15 mouse cellular contexts compared by ENCODE assay signal in the genomic region with DNA sequence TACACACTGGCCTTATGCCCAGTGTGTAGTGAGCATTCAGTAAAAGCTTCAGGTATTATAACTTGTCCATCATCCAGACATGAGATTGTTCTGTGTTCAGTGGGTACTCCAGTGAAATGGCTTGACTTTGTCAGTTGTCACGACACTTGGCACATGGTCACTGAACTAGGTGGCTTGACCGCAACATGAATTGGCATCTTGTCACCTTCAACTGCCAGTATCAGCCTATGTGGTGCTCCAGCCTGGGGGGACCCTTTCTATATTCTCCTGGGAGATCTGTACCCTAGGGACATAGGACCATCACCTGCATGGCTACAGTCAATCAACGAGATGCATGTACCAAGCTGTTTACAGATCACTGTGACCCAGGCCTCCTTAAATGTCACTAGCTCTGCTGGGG.
"Had no signal": no experiment of that assay in that cellular context is flagged by ENCODE, and none has a peak within 500 bp of the region (broad histone marks: within the 10 kb centered on the region; RNA-seq: fewer than 3 reads in every experiment).

No protein-coding gene starts in this region.

- H3K9me3 ChIP-seq: limb, embryonic 12.5 days; liver, embryonic 13.5 days; lung, embryonic 15.5 days; megakaryocyte, embryonic 14.5 days; midbrain, embryonic 12.5 days had no signal

- ATAC-seq: liver, postnatal 0 days had no signal

- H3K4me3 ChIP-seq: layer of hippocampus, adult 2 months; limb, embryonic 12.5 days; liver, embryonic 13.5 days; lung, embryonic 15.5 days; megakaryocyte, embryonic 14.5 days; midbrain, embryonic 12.5 days had no signal

- H3K4me2 ChIP-seq: limb, embryonic 12.5 days; liver, embryonic 13.5 days; lung, embryonic 15.5 days; midbrain, embryonic 12.5 days had no signal

- H3K9ac ChIP-seq: limb, embryonic 12.5 days; liver, embryonic 13.5 days; liver, postnatal 0 days; lung, embryonic 15.5 days; midbrain, embryonic 12.5 days had no signal

- H3K27me3 ChIP-seq: limb, embryonic 12.5 days; liver, embryonic 13.5 days; lung, embryonic 15.5 days; megakaryocyte, embryonic 14.5 days; midbrain, embryonic 12.5 days had no signal

- H3K36me3 ChIP-seq: limb, embryonic 12.5 days; liver, embryonic 13.5 days; lung, embryonic 15.5 days; midbrain, embryonic 12.5 days had no signal

- H3K27ac ChIP-seq: layer of hippocampus, adult 2 months; limb, embryonic 12.5 days; liver, embryonic 13.5 days; lung, embryonic 15.5 days; macrophage; midbrain, embryonic 12.5 days; stomach, postnatal 0 days had no signal

- DNase-seq: kidney, postnatal 10 days; kidney, postnatal 4 days; liver; liver, embryonic 13.5 days; liver, postnatal 0 days; lung, postnatal 14 days; right cerebral cortex, postnatal 25 days; thymus, postnatal 4 days had no signal

- H3K4me1 ChIP-seq: limb, embryonic 12.5 days; liver, embryonic 13.5 days; megakaryocyte, embryonic 14.5 days; midbrain, embryonic 12.5 days had no signal
